Mouse (Mus musculus): ENCODE results near the gene Slc25a25. TPM values are rescaled to one million over a fixed set of nuclear protein-coding genes. Genes with fewer than 3 reads are reported as not detected.

The Slc25a25 gene
- polyA plus RNA-seq, 1 experiment from 2014 or later: 15.8 TPM

DNA sequence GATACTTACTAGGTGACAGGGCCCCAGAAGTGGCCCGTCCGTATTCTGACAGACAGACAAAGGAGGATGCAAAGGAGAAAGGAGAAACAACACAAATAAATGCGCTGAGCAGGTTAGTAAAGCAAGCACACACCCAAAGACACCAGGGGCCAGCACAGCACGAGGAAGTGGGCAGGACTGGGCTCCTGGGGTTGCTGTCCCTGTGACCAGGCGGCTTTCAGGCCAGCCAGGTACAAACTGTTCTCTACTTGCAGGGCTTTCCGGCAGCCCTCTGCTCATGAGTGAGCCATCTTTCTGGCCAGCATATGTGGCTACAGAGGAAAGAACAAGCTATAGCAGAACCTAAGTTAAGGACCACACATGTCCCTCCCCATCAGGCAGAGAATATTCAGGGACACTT is 30.6 kb downstream of the Slc25a25 start:
- DNase-seq (ENCODE audit: low spot score) (no peak), ATAC-seq (ENCODE audit: low read depth) (no peak)
- Histone ChIP-seq H3K4me1 (ENCODE audit: control insufficient read depth, insufficient read depth, low read length) (peaks cover 31% of the 10 kb centered on the region), H3K27ac (replicated peaks; ENCODE audit: low read depth, low read length) (no peak overlapping the region), H3K4me3 (ENCODE audit: low read depth, low read length) (no peak overlapping the region), H3K27me3 (replicated peaks; ENCODE audit: control insufficient read depth, insufficient read depth, low read length) (no peaks in the 10 kb centered on the region), H3K9ac (ENCODE audit: low read depth, low read length) (no peak overlapping the region), H3K4me2 (ENCODE audit: low read depth, low read length) (no peak overlapping the region), H3K9me3 (ENCODE audit: control insufficient read depth, low read length) (no peaks in the 10 kb centered on the region), H3K36me3 (ENCODE audit: control insufficient read depth, insufficient read depth, low read length) (peaks cover 57% of the 10 kb centered on the region)
- WGBS: 83% methylated on average over 6 of the region's 6 CpGs

GRCm38 (mm10) chr2:32420066-32420608 is 31.1 kb downstream of the Slc25a25 start:
- H3K4me3 ChIP-seq (ENCODE audit: low read depth, low read length): no peak overlapping the region
- DNase-seq (ENCODE audit: low spot score) (no peak), ATAC-seq (ENCODE audit: low read depth) (no peak)
- no peaks in the 10 kb centered on the region for H3K9me3 ChIP-seq (ENCODE audit: control insufficient read depth, low read length)
- H3K36me3 ChIP-seq (ENCODE audit: control insufficient read depth, insufficient read depth, low read length): peaks cover 62% of the 10 kb centered on the region
- H3K27me3 ChIP-seq (replicated peaks; ENCODE audit: control insufficient read depth, insufficient read depth, low read length): no peaks in the 10 kb centered on the region
- 87% methylated on average over 12 of the region's 12 CpGs for WGBS
- H3K4me2 ChIP-seq (ENCODE audit: low read depth, low read length): no peak overlapping the region
- H3K4me1 ChIP-seq (ENCODE audit: control insufficient read depth, insufficient read depth, low read length): peaks cover 29% of the 10 kb centered on the region
- H3K27ac ChIP-seq (replicated peaks; ENCODE audit: low read depth, low read length): no peak overlapping the region
- no peak overlapping the region for H3K9ac ChIP-seq (ENCODE audit: low read depth, low read length)

GRCm38 (mm10) chr2:32419359-32419758 is 31.9 kb downstream of the Slc25a25 start:
- 84% methylated on average over 3 of the region's 3 CpGs for WGBS
- ATAC-seq (ENCODE audit: low read depth): no peak
- H3K36me3 ChIP-seq (ENCODE audit: control insufficient read depth, insufficient read depth, low read length): peaks cover 70% of the 10 kb centered on the region
- H3K4me1 ChIP-seq (ENCODE audit: control insufficient read depth, insufficient read depth, low read length): peaks cover 21% of the 10 kb centered on the region
- H3K27ac ChIP-seq (replicated peaks; ENCODE audit: low read depth, low read length): no peak overlapping the region
- no peak overlapping the region for H3K4me2 ChIP-seq (ENCODE audit: low read depth, low read length)
- H3K9me3 ChIP-seq (ENCODE audit: control insufficient read depth, low read length): no peaks in the 10 kb centered on the region
- no peak overlapping the region for H3K4me3 ChIP-seq (ENCODE audit: low read depth, low read length)
- no peak overlapping the region for H3K9ac ChIP-seq (ENCODE audit: low read depth, low read length)
- H3K27me3 ChIP-seq (replicated peaks; ENCODE audit: control insufficient read depth, insufficient read depth, low read length): no peaks in the 10 kb centered on the region
- no peak for DNase-seq (ENCODE audit: low spot score)

DNA sequence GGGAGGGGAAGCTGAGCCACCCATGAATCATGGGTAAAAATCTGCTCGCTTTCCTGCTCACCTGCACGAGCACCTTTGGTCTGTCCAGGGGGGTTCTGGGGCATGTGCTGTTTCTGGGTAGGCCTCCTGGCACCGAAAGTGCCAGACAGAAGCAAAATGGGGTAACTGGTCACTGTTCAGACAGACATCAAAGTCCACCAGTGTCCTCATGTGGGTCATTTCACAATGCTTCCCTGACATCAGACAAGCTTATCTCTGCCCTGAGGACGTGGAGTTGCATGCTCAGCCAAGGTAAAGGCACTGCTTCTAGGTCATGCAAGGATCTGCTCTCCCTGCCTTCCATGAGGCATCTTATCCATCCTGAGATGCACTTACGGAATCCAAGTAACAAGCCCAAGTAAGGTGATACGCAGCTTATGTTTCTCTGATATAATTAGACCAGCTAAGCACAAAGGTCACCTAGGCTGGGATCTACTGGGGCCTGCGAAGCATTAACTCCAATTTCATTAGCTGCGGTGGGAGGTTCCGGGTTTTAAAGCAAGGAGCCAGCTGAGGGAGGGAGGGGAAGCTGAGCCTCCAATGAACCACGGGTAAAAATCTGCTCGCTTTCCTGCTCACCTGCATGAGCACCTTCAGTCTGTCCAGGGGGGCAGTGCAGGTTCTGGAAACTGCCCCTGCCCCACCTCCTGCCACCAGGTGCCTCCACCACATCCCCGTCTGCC is 32.7 kb downstream of the Slc25a25 start:
- WGBS: 57% methylated on average over 12 of the region's 12 CpGs
- Histone ChIP-seq H3K4me1 (ENCODE audit: control insufficient read depth, insufficient read depth, low read length) (peaks cover 16% of the 10 kb centered on the region), H3K36me3 (ENCODE audit: control insufficient read depth, insufficient read depth, low read length) (peaks cover 77% of the 10 kb centered on the region), H3K27me3 (replicated peaks; ENCODE audit: control insufficient read depth, insufficient read depth, low read length) (no peaks in the 10 kb centered on the region), H3K27ac (replicated peaks; ENCODE audit: low read depth, low read length) (no peak overlapping the region), H3K4me3 (ENCODE audit: low read depth, low read length) (no peak overlapping the region), H3K9me3 (ENCODE audit: control insufficient read depth, low read length) (no peaks in the 10 kb centered on the region), H3K4me2 (ENCODE audit: low read depth, low read length) (no peak overlapping the region), H3K9ac (ENCODE audit: low read depth, low read length) (no peak overlapping the region)
- ATAC-seq (ENCODE audit: low read depth): no peak
- no peak for DNase-seq (ENCODE audit: low spot score)

GRCm38 (mm10) chr2:32417486-32417885 is 33.8 kb downstream of the Slc25a25 start:
- Histone ChIP-seq H3K27me3 (replicated peaks; ENCODE audit: control insufficient read depth, insufficient read depth, low read length) (no peaks in the 10 kb centered on the region), H3K4me1 (ENCODE audit: control insufficient read depth, insufficient read depth, low read length) (peaks cover 5% of the 10 kb centered on the region; the same call in 1 of the 2 replicates), H3K4me3 (ENCODE audit: low read depth, low read length) (no peak overlapping the region), H3K27ac (replicated peaks; ENCODE audit: low read depth, low read length) (no peak overlapping the region), H3K36me3 (ENCODE audit: control insufficient read depth, insufficient read depth, low read length) (peaks cover 77% of the 10 kb centered on the region), H3K9ac (ENCODE audit: low read depth, low read length) (no peak overlapping the region), H3K4me2 (ENCODE audit: low read depth, low read length) (no peak overlapping the region), H3K9me3 (ENCODE audit: control insufficient read depth, low read length) (no peaks in the 10 kb centered on the region)
- WGBS: 84% methylated on average over 8 of the region's 8 CpGs
- ATAC-seq (ENCODE audit: low read depth): no peak
- no peak for DNase-seq (ENCODE audit: low spot score)

GRCm38 (mm10) chr2:32416556-32416955 is 34.7 kb downstream of the Slc25a25 start:
- Histone ChIP-seq H3K4me1 (ENCODE audit: control insufficient read depth, insufficient read depth, low read length) (no peaks in the 10 kb centered on the region), H3K4me2 (ENCODE audit: low read depth, low read length) (no peak overlapping the region), H3K27me3 (replicated peaks; ENCODE audit: control insufficient read depth, insufficient read depth, low read length) (no peaks in the 10 kb centered on the region), H3K9ac (ENCODE audit: low read depth, low read length) (no peak overlapping the region), H3K36me3 (ENCODE audit: control insufficient read depth, insufficient read depth, low read length) (peaks cover 77% of the 10 kb centered on the region), H3K4me3 (ENCODE audit: low read depth, low read length) (no peak overlapping the region), H3K27ac (replicated peaks; ENCODE audit: low read depth, low read length) (no peak overlapping the region), H3K9me3 (ENCODE audit: control insufficient read depth, low read length) (no peaks in the 10 kb centered on the region)
- 69% methylated on average over 2 of the region's 2 CpGs for WGBS
- ATAC-seq (ENCODE audit: low read depth) (no peak), DNase-seq (ENCODE audit: low spot score) (no peak)

GRCm38 (mm10) chr2:32415801-32416200 is 35.4 kb downstream of the Slc25a25 start:
- no peaks in the 10 kb centered on the region for H3K27me3 ChIP-seq (replicated peaks; ENCODE audit: control insufficient read depth, insufficient read depth, low read length)
- H3K4me2 ChIP-seq (ENCODE audit: low read depth, low read length): no peak overlapping the region
- H3K4me3 ChIP-seq (ENCODE audit: low read depth, low read length): no peak overlapping the region
- no peaks in the 10 kb centered on the region for H3K4me1 ChIP-seq (ENCODE audit: control insufficient read depth, insufficient read depth, low read length)
- WGBS: 90% methylated on average over 12 of the region's 12 CpGs
- H3K9ac ChIP-seq (ENCODE audit: low read depth, low read length): no peak overlapping the region
- no peak for DNase-seq (ENCODE audit: low spot score)
- no peak overlapping the region for H3K27ac ChIP-seq (replicated peaks; ENCODE audit: low read depth, low read length)
- H3K9me3 ChIP-seq (ENCODE audit: control insufficient read depth, low read length): no peaks in the 10 kb centered on the region
- ATAC-seq (ENCODE audit: low read depth): no peak
- peaks cover 71% of the 10 kb centered on the region for H3K36me3 ChIP-seq (ENCODE audit: control insufficient read depth, insufficient read depth, low read length)

DNA sequence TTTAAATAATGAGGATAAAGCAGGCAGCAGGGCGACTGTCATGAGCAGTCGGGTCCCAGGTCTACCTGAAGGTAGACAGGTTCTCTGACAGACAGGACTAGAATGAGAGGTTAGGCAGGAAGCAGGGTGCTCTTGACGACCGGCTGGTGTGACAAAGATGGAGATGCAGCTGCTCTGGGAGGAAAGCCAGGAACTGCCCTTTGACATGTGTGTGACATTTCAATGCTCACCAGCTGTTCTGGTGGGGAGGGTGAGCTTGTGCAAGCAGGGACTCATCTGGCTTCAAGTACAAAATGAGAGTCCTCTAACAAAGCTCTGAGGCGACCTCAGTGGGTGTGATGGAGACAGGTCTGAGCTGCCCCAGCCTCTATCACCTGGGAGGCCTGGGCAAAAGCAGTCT is 37.3 kb downstream of the Slc25a25 start:
- Histone ChIP-seq H3K4me1 (ENCODE audit: control insufficient read depth, insufficient read depth, low read length) (0 out of 2 replicates have a peak, but pooled peaks cover 4% of the 10 kb centered on the region), H3K4me2 (ENCODE audit: low read depth, low read length) (no peak overlapping the region), H3K27me3 (replicated peaks; ENCODE audit: control insufficient read depth, insufficient read depth, low read length) (no peaks in the 10 kb centered on the region), H3K4me3 (ENCODE audit: low read depth, low read length) (no peak overlapping the region), H3K9ac (ENCODE audit: low read depth, low read length) (no peak overlapping the region), H3K36me3 (ENCODE audit: control insufficient read depth, insufficient read depth, low read length) (peaks cover 52% of the 10 kb centered on the region), H3K27ac (replicated peaks; ENCODE audit: low read depth, low read length) (no peak overlapping the region), H3K9me3 (ENCODE audit: control insufficient read depth, low read length) (no peaks in the 10 kb centered on the region)
- no peak for ATAC-seq (ENCODE audit: low read depth)
- DNase-seq (ENCODE audit: low spot score): no peak
- 43% methylated on average over 5 of the region's 5 CpGs for WGBS
